Mouse (Mus musculus): ENCODE results near the gene Kank4.
A peak's percentile ranks its signal among the peaks of the same experiment; 100 is the strongest.
"Not testable (repeated sequence)": the region's sequence is repeated elsewhere in the genome, so short reads cannot be mapped to it uniquely, and the experiment has no call there.

The Kank4 gene

DNA sequence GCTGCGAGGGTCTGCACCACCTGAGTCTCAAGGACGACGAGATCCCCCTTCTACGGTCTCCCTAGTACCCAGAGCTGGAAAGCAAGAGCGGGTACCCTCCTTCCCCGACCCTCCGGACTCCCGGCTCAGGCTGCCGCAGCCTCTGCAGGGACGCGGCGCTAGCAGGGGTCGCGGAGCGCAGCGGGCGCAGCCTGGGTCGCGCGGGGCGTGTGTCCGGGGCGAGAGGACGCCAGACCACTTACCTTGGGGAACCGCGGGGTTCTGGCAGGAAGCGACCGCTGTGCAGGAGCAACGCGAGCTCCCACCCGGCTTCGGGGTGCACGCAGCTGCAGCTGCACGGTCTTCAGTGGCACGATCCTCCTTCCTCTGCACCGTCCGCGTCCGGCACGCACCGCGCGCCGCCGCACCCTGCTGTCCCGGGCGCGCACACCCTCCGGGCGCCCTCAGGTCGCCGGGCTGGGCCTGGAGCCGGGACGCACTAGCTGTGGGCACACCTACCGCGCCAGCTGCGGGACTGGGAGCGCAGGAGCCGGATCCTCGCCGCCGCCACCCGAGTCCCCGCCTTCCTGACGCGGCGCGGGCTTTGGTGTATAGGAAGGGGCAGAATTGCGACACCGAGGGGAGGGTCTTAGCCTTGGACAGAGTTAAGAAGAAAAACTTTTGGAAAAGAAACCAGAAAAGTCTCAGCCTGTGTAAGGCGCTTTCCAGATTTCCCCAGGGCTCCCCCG, at the start of gene Kank4:
TSS of gene Kank4 (minus strand) at position 354 of the 728 bp plus-strand sequence.
- peak; percentile 64 for DNase-seq (ENCODE audit: inconsistent ontology term)

DNA sequence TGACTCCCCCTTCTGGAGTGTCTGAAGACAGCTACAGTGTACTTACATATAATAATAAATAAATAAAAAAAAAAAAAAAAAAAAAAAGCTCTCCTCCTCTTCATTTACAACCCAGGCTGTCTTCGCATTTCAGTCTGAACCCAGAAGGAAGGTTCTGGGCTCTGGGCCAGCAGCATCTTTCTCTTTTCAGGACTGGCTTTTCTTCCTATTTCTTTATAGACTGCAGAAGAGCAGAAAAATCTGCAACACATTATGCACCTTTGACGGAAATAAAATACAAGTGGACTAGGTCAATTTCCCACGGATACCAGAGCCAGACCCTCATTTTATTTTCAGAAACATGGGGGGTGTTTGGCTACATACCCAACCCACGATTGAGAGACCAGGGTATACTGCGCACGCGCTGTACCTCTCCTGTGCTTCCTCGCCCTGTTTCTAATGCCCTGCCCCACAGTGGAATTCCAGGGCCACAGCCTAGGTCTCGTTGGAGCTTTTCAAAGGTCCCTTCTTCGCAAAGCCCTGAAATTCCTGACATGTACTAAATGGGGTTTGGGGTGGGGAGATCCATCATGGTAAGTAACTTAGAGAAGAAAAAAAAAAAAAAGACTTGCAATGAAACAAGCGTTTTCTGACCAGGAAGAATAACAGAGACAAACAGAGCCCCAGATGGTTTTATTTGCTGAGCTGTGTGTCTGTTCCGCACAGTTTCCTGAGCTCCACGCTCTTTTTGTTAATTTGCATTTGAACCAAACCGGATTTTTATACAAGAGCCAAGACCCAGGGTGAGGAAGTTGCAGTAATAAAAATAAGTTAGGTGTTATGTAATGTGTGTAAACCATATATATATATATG, 48.3 kb upstream of the Kank4 start:
- DNase-seq (ENCODE audit: inconsistent ontology term): no peak

DNA sequence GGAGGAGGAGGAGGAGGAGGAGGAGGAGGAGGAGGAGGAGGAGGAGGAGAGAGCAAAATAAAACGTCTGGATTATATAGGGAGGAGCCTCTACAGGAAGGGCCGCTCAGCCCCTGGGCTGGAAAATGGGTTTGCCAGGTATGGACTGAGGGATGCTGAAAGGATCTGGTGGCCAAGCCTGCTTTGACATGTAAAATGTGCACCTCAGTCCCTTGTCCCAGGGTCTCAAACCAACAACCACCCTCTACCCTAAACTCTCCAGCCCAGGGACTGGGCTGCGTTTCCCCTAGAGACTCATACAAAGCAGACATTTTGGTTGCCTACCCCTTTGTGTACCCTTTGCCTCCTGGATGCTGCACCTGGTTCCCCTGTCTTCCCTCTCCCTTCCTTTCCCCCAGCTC, 47.2 kb upstream of the Kank4 start:
- no peak for DNase-seq (ENCODE audit: inconsistent ontology term)

DNA sequence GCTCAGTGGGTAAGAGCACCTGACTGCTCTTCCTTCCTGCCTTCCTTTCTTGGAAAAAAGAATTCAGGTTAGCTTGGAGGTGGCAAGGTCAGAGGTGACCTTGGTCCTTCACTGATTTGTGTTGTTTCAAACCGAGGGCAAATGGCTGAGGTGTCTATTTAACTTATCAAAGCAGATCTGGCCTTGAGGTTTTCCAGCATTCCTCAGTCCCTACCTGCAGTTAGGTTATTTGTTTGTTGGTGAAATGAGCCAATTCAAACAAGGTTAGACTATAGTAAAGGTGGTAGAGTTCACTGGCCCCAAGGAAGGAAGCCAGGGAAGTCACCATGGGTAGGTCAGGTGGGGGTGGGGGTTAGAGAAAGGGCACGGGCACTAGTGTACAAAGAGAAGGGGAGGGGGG, 46.8 kb upstream of the Kank4 start:
- no peak for DNase-seq (ENCODE audit: inconsistent ontology term)

DNA sequence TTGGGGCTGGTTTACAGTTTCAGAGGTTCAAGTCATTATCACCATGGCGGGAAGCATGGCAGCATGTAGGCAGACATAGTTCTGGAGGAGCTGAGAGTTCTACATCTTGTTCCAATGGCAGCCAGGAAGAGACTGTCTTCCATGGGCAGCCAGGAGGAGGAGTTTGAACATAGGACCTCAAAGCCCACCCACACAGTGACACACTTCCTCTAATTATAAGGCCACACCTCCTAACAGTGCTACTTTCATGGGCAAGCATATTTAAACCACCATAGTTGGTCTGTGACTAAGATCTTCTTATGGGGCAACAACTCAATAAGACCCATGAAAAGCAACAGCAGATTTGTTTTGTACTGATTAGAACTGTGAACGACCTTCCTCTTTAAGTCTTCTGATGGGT, 46.1 kb upstream of the Kank4 start:
- DNase-seq (ENCODE audit: inconsistent ontology term): no peak

DNA sequence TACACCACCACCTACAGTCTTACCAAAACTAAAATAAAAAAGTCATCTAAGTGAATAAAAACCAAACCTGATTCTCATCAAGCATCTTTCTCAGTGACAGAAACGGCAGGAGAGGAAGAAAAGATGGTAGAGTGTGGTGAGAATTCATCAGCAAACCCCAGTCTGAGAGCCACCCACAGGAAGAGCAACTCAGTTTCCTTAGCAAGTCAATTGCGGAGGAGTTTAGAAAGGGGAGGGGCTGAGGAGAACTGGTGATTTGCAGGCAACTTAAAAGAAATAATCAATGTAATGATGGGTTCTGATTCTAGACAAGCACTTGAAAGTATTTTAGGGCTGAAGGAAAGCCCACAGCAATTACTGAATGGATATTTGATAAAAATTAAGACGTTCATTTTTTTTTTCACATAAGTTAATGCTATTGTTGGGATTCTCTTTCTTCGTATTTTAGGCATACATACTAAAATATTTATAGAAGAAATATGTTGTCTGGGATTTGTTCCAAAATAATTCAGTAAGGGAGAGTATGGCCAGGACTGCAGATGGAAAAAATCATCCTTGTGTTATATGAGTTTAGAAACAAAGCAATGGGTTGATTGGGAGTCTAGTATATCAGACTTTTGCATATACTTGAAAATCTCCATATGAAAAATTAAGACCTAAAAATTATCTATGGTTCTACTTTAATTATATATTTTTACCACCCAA, 41.0 kb upstream of the Kank4 start:
- DNase-seq (ENCODE audit: inconsistent ontology term): no peak

DNA sequence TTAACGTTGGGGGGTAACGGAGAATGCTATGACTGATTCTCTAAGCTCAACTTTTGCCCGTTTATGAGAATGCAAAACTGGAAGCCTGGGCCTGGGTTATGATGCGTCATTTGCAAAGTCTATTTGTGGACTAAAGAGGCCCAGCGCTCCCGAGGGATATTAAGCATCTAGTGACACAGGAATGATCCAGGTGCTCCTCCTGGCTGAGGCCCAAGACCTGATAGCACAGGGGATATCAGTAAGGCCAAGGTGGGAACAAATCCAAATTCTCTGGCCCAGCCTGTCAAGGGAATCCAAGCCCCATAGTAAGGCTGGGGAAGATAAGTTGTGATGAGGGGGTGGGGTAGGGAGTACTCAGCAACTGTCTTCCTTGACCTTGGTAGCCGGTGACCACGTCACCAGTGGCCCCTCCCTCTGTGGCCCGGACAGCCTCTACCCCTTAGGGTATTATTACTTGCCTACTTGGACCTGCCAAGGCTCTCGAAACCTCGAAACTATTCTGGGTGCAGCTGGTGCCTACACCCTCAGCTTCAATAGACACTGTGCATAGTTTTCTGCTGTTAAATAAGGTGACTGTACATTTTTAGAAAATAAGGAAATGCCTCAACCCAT, 39.8 kb upstream of the Kank4 start:
- DNase-seq (ENCODE audit: inconsistent ontology term): peak; percentile 60

DNA sequence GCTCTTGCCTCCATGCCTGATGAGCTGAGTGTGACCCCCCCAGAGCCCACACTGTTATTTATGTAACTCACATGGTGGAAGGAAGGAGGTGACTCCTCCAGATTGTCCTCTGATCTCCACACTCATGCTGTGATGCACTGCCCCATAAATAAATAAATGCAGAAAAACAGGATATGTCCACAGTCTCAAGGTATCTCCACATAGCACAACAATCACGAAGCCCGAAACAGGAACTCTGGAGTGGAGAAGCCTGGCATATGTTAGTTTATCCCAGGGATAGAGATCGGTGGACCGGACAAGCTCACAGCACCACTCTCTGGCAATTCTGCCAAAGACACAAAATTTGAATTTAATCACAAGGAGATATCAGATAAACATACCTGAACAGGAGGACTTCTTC, 36.6 kb upstream of the Kank4 start:
- no peak for DNase-seq (ENCODE audit: inconsistent ontology term)

DNA sequence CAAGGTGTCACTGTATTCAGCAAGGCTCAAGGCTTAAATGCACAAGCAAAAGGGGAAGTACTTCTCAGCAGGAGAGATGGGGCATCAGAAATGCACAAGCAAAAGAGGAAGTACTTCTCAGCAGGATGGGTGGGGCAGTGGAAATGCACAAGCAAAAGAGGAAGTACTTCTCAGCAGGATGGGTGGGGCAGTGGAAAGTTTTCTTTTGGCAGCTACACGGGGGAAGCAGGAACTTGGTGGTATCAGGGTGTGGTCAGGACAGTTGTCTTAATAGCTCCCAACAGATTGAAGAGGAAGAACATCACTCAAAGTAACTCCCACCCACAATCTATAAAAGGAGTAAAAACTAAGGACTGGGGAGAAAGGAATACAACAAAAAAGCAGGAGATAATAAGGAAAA, 33.1 kb upstream of the Kank4 start:
- not testable (repeated sequence) for DNase-seq (ENCODE audit: inconsistent ontology term)

DNA sequence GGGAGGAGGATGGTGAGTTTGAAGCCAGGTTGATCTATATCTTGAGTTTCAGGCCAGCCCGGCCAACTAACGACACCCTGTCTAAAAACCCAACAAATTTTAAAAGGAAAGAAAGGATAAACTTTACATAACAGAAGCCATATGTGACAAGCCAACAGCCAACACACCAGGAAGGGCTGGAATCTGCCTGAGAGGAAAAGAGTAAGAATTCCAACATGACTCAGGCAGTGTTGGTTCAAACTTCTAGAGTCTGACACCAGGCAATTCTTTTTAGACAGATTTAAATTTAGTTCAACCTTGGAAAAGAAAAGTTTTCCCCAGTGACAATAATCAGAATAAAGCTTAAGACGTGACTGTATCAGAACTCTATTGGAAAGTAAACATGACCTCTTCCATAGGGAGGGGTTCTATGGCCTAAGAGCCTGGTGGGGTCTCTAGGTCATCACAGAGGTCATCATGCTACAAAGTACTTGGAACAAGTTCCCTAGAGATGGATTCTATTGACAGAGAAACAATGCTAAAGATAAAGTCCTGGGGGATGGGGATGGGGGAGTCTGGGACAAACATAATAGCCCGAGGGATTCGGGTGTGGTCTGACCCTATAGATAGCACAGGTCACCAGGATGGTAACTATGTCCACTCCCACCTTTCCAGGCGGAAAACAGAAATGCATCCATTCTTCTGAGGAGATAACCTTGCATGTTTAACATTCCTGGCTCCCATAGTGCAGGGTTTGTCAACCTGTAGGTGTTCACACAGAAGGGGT, 30.0 kb upstream of the Kank4 start:
- no peak for DNase-seq (ENCODE audit: inconsistent ontology term)

DNA sequence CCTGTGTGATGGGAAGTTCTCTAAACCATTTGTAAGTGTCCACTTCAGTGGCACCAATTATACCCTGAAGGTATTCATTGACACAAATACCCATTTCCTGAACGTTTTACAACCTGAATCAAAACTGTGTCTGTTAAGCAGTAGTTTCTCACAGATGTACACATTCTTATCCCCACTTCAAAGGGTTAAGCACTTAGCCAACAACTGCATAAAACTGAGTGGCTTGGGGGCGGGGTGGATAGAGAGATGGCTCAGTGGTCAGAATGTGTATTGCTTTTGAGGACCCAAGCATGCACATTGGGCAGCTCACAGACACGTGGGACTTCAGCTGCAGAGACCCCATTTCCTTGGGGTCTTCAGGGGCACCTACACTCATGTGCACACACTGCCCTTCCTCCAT, 29.1 kb upstream of the Kank4 start:
- DNase-seq (ENCODE audit: inconsistent ontology term): no peak

DNA sequence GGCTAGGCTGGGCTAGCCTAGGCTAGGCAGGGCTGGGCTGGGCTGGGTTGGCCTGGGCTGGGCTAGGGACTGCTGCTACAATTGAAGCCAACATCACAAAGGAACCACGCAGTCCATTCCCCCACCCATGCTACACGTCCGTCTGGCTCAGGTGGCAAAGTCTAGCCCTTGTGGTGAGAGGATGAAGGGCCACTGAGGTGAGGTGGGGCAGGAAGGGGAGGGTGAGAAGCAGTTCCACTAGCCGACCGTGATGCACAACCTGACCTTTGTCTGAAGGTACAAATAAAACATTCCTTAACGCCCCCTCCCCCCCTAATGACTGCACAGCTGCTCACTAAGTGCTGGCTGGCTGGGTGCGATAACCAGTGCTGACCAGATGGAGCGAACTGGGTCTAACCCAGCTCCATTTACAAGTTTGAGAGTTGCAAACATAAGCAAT, 28.4 kb upstream of the Kank4 start:
- DNase-seq (ENCODE audit: inconsistent ontology term): no peak

DNA sequence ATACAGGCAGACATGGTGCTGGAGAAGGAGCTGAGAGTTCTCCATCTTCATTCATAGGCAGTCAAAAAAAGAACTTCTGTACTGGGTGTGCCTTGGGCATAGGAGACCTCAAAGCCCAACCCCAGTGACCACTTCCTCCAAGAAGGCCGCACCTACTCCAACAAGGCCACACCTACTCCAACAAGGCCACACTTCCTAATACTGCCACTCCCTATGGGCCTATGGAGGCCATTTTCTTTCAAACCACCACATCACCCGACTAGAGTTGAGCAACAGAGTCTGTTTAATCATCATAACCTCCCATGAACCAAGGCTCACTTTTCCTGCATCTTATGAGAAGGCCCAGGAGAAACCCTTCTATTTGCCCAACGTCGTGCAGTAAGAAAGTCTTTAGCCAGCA, 27.9 kb upstream of the Kank4 start:
- DNase-seq (ENCODE audit: inconsistent ontology term): no peak

DNA sequence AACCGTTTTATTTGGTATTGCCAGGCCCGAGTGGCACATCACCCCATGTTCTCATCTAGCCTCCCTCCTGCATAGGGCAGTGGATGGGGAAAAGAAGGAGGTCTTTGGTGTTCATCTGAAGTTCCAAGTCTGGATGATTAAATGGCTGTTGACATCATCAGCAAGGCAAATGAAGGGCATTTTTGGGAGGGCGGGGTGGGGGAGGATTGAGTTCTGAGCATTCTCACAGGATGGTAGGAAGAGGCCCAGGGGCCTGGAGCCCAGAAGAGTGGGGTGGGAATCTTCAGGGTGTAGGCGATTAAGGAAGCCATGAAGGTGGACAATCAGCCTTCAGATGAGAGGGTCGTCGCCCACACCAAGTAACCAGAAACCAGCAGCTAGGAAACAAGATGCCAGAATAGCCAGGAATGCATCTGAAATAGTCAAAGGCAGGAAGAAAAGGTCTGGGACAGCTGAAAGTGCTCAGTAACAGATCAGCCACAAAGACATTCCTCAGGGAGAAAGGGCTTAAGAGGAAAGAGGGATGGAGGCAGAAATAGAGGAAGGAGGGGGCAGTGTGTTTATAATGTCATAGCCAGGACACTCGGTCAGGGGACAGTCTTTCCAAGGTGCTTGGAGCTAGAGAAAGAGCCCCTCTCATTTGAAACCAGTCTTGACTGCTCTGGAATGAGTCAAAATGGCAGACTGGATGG, 26.7 kb upstream of the Kank4 start:
- no peak for DNase-seq (ENCODE audit: inconsistent ontology term)

DNA sequence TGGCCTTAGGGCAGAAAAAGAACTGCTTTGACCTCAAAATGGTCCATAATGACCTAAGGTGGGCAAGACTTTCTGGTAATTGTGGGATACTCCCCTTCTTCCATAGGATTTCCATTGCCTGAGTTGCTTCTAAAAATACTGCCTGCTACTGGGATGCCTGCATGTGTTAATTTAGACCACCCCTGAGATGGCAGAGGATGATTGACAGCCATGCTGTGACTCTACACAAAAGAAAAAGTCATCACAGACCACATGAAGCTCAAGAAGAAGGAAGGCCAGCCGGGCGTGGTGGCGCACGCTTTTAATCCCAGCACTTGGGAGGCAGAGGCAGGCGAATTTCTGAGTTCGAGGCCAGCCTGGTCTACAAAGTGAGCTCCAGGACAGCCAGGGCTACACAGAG, 23.9 kb upstream of the Kank4 start:
- not testable (repeated sequence) for DNase-seq (ENCODE audit: inconsistent ontology term)

DNA sequence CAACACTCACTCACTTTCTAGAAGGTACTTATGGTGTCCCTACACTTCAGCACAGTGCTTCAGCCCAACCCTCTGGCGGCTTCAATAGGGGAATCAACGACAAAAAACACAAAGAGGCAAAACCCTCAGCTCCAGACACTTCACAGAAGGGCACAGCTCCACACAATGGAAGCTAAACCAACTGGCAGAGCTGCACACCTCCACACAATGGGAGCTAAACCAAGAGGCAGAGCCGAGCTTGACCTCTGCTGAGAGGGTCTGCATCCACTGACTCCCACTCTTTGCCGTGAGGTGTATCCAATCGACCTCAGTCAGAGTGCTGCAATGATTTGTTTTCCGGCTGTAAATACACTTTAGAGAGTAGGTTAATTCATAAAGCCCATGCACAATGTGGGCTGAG, 23.2 kb upstream of the Kank4 start:
- DNase-seq (ENCODE audit: inconsistent ontology term): no peak

DNA sequence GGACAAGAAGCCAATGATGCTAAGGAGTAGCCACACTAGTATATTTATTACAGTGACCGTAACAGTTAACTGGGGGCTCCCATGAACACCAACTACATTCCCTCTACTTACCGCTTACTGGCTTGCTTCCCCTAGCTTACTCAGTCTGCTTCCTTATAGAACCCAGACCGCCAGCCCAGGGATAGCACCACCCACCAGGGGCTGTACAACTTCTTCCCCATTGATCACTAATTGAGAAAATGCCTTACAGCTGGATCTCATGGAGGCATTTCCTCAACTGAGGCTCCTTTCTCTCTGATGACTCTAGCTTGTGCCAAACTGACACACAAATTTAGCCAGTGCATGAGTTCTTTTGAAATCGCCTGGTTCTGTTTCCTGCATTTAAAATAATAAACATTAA, 21.6 kb upstream of the Kank4 start:
- no peak for DNase-seq (ENCODE audit: inconsistent ontology term)

DNA sequence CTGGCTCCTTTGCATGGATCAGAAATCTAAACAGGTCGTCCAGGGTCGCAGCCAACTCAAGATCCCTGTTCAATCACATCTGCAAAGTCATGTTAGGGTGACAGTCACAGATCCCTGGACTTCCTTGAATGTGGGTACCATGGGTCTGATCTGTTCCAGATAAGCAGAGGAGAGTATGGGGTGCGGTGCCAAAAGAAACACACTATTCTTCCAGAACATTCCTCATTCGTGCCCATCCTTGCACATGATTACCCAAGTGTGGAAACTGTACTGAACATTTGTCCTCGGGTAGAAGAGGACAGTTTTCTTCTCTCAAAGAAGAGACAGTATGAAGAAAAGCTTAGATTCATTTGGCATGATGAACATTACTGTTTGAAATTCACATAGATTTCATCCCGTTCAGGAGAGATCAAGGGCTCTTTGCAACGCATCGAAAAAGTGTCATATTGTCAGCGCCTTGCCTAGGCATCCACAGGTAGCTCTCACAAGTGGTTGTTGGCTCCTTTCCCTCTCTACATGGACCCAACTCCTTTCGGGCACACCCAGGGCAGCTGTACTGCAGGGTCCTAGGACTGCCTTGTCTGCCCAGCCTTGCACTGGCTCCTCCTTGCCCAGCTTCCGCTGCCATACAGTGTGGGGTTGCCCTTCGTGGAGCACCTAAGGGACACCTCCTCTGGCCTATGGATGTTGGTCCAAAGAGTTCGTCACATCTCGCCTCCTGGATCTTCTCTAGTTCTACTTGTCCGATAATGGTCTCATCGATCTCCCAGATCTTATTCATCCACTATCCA, 20.6 kb upstream of the Kank4 start:
- DNase-seq (ENCODE audit: inconsistent ontology term): no peak

DNA sequence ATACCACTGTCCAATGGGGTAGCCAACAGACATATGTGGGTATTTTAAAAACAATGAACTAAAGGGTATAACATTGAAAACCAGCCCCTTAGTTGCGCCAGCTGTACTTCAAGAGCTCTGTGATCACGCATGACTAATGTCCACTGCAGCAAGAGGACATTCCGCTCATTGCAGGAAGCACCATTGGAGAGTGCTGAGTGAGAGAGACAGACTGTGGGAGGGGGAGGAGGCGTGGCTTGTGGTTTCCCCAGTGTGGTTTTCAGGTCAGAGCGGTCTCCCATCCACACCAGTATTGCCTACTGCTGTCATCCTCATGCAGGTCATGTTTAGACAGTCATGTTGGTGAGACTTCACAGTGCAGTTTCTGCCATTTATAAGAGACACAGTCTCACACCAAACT, 19.2 kb upstream of the Kank4 start:
- DNase-seq (ENCODE audit: inconsistent ontology term): peak; percentile 93

DNA sequence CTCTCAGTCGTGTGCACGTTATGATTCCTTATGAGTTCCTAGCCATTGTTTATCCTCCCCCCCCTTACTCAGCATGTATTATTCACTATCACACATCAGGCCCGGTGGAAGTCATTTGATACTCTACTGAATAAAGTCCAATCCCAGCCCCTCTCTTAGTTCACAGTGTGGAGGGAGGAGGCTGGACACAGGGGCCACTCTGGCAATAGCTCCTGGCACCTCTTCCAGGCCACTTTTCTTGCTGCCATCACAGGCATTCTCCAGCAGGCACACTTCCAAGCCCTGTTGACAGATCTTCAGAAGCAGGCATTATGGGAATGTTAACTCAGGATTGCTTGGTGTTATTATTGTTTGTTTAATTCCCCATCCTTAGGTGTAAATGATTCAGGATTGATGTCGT, 17.4 kb upstream of the Kank4 start:
- DNase-seq (ENCODE audit: inconsistent ontology term): peak; percentile 45

All from Muller cell, postnatal 12 days (primary cell).